Mouse (Mus musculus): ENCODE data around the gene Lrrc26. TPM values are rescaled to one million over a fixed set of nuclear protein-coding genes. Genes with fewer than 3 reads are reported as not detected.

Lrrc26 gene
- polyA plus RNA-seq (2012; ENCODE audit: low replicate concordance), result not detected in 2 replicates

GRCm38 (mm10) chr2:25289651-25290050 lies at the start of gene Lrrc26:
TSS of gene Lrrc26 (plus strand) at chr2:25289915.

DNA sequence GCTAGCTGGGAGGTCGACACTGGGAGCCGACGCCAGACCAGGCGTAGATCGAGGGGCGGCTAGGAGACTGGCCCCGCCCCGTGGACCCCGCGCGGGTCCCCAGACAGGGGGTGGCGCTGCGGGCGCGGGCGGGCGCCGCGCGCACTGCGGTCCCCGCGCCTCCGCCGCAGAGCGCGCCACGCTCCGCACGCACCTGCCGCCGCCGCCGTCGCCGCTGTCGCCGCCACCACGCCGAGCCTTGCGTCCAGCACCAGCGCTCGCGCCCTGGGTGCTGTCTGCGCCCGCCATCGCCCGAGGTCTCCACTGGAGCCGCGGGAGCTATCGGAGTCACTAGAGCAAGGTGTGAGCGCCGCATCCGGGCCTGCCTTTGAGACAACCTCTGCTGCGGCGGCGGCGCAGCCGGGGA lies 47.6 kb upstream of the Lrrc26 start, which contains the start of the genes Rnf208 and Cysrt1:
Gene Rnf208 (plus strand): TSS at position 155 of the 406 bp plus-strand sequence.
Gene Cysrt1 (minus strand): TSS at position 352 of the 406 bp plus-strand sequence.

GRCm38 (mm10) chr2:25246183-25247072 lies 43.3 kb upstream of the Lrrc26 start, which contains the start of gene AL732309.1:
TSS of gene AL732309.1 (minus strand) at chr2:25246863.

DNA sequence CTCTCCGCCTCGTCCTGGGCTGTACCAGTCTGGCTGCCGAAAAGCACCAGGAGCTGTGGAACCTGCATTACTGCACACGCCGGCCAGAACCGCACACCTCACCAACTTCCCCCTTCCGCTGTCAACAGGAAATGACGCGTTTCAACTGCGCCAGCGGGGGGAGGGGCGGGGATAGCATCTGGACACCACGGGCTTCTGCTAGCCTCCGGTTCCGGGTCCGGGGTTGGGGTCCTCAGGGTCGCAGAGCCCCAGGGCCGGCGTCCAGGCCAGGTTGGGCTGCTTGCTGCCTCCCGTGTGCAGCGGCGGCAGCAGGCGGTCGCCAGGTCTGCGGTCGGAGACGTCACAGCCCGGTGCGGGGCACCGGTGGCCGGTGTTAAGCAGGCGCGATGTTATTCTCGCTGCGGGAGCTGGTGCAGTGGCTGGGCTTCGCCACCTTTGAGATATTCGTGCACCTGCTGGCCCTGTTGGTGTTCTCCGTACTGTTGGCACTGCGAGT lies 34.4 kb upstream of the Lrrc26 start, which contains the start of gene Tmem203:
Gene Tmem203 (plus strand): TSS at position 156 of the 496 bp plus-strand sequence.

GRCm38 (mm10) chr2:25262291-25262767 lies 27.4 kb upstream of the Lrrc26 start, which contains the start of gene Tprn:
TSS of gene Tprn (plus strand) at chr2:25262618.

DNA sequence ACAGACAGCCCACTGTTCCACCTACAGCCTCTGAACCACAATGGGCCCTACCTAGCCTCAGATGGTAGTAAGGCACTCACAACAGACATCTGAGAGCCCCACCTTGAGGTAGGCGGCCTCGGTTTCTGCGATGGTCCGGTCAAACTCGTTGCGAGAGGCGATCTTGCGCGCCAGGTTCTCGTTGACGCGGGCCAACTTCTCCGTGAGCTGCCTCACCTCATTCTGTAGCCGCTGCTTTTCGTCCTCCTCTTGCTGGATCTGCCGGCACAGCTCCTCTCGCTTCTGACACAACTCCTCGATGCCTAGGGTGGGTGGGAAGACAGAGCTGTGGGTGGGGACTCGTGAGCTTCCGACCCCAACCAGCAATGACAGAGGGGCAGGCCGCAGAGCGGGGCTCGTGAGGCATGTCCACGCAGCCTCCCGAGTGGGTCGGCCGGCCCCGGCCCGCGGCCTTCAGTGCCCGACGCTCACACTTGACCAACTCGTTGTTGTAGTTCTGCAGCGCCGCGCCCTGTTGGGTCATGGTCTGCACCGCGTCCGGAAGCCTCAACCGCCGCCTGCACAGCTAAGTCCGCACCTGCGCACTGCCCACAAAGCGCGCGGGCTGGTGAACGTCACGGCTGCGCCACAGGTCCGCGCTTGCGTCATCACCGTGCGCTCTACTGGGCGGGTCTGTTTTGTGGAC lies 17.7 kb upstream of the Lrrc26 start, which contains the start of the genes Ssna1 and Anapc2:
Gene Ssna1 (minus strand): TSS at position 612 of the 685 bp plus-strand sequence.
Gene Anapc2 (plus strand): TSS at position 652 of the 685 bp plus-strand sequence.

GRCm38 (mm10) chr2:25287927-25288649 lies 1.6 kb upstream of the Lrrc26 start, which contains the start of gene Tmem210:
TSS of gene Tmem210 (plus strand) at chr2:25288145.

DNA sequence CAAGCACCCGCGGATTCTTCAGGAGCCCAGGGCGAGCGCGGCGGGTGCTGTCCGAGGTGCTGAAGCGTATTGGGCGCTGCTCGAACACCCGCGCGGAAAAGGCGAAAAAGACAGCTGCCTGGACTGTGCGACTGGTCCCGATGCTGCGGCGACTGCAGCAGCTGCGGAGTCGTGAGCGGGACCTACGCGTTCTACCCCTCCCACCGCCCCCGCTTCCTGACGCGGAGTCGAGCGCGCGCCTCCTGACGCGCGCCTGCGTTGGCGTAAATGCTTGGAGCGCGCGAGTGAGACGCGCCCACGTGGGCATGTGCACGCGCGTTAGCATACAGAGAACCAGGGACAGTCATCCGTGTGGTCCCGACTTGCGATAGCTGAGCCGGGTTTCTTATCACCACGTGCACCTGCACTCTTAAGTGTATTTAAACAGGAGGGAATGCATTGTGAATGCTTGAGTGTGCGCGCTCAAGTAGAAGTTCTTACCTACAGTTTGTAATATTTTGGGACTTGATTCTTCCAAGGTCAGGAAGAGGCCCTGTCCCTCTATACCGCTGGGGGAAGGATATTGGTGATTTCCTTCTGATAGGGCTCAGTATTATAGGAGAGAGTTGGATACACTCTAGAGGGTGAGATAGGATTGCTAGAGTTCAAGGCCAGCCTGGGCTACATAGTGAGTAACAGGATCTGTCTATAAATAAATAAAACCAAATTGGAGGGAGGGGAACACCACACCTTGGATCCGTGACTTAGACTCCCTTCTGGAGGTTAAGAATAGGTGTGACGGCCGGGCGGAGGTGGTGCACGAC lies 29.5 kb downstream of the Lrrc26 start, which contains the start of gene Grin1:
Gene Grin1 (minus strand): TSS at position 217 of the 803 bp plus-strand sequence.

GRCm38 (mm10) chr2:25332286-25333160 lies 42.8 kb downstream of the Lrrc26 start, which contains the start of gene Man1b1:
TSS of gene Man1b1 (plus strand) at chr2:25332338.

Other genes starting within 250 kb of the Lrrc26 start
- 61.2 and 74.4 TPM in 2 replicates for gene Nsmf, start 235.6 kb upstream of the Lrrc26 start, polyA plus RNA-seq (2012; ENCODE audit: low replicate concordance)
- gene Entpd8, start 209.6 kb upstream of the Lrrc26 start, polyA plus RNA-seq (2012; ENCODE audit: low replicate concordance), result not detected in 2 replicates
- not detected in 2 replicates for gene Noxa1, start 194.8 kb upstream of the Lrrc26 start, polyA plus RNA-seq (2012; ENCODE audit: low replicate concordance)
- 24.8 and 34.7 TPM in 2 replicates for gene Nrarp, start 109.2 kb upstream of the Lrrc26 start, polyA plus RNA-seq (2012; ENCODE audit: low replicate concordance)
- 13.1 and 16.5 TPM in 2 replicates for gene Tor4a, start 93.0 kb upstream of the Lrrc26 start, polyA plus RNA-seq (2012; ENCODE audit: low replicate concordance)
- 15.0 and 19.0 TPM in 2 replicates for gene Nelfb, start 78.4 kb upstream of the Lrrc26 start, polyA plus RNA-seq (2012; ENCODE audit: low replicate concordance)
- 0.22 TPM in 1 of 2 replicates, not detected in the other for gene Stpg3, start 75.3 kb upstream of the Lrrc26 start, polyA plus RNA-seq (2012; ENCODE audit: low replicate concordance)
- 0.16 TPM in 1 of 2 replicates, not detected in the other for gene Fam166a, start 71.2 kb upstream of the Lrrc26 start, polyA plus RNA-seq (2012; ENCODE audit: low replicate concordance)
- 147 and 477 TPM in 2 replicates for gene Tubb4b, start 65.2 kb upstream of the Lrrc26 start, polyA plus RNA-seq (2012; ENCODE audit: low replicate concordance)
- not detected in 2 replicates for gene Slc34a3, start 55.6 kb upstream of the Lrrc26 start, polyA plus RNA-seq (2012; ENCODE audit: low replicate concordance)
- 0.10 TPM in 1 of 2 replicates, not detected in the other for gene Rnf224, start 53.1 kb upstream of the Lrrc26 start, polyA plus RNA-seq (2012; ENCODE audit: low replicate concordance)
- 5.6 and 9.1 TPM in 2 replicates for gene Rnf208, start 47.7 kb upstream of the Lrrc26 start, polyA plus RNA-seq (2012; ENCODE audit: low replicate concordance)
- not detected in 2 replicates for gene Cysrt1, start 47.5 kb upstream of the Lrrc26 start, polyA plus RNA-seq (2012; ENCODE audit: low replicate concordance)
- 3.1 and 3.2 TPM in 2 replicates for gene AL732309.1, start 43.1 kb upstream of the Lrrc26 start, polyA plus RNA-seq (2012; ENCODE audit: low replicate concordance)
- gene Tmem203, start 34.5 kb upstream of the Lrrc26 start, polyA plus RNA-seq (2012; ENCODE audit: low replicate concordance), result 6.8 and 7.2 TPM in 2 replicates
- gene Tprn, start 27.3 kb upstream of the Lrrc26 start, polyA plus RNA-seq (2012; ENCODE audit: low replicate concordance), result 57.8 and 59.6 TPM in 2 replicates
- 111 and 119 TPM in 2 replicates for gene Ssna1, start 17.5 kb upstream of the Lrrc26 start, polyA plus RNA-seq (2012; ENCODE audit: low replicate concordance)
- 11.4 and 18.3 TPM in 2 replicates for gene Anapc2, start 17.4 kb upstream of the Lrrc26 start, polyA plus RNA-seq (2012; ENCODE audit: low replicate concordance)
- not detected in 2 replicates for gene Tmem210, start 1.8 kb upstream of the Lrrc26 start, polyA plus RNA-seq (2012; ENCODE audit: low replicate concordance)
- gene Grin1, start 29.3 kb downstream of the Lrrc26 start, polyA plus RNA-seq (2012; ENCODE audit: low replicate concordance), result 0.09 and 0.26 TPM in 2 replicates
- 27.7 and 53.0 TPM in 2 replicates for gene Man1b1, start 42.4 kb downstream of the Lrrc26 start, polyA plus RNA-seq (2012; ENCODE audit: low replicate concordance)
- 4.2 and 10.5 TPM in 2 replicates for gene Dpp7, start 66.4 kb downstream of the Lrrc26 start, polyA plus RNA-seq (2012; ENCODE audit: low replicate concordance)
- 5.6 and 9.7 TPM in 2 replicates for gene Uap1l1, start 75.8 kb downstream of the Lrrc26 start, polyA plus RNA-seq (2012; ENCODE audit: low replicate concordance)
- gene Sapcd2, start 82.4 kb downstream of the Lrrc26 start, polyA plus RNA-seq (2012; ENCODE audit: low replicate concordance), result 82.8 and 125 TPM in 2 replicates
- gene Entpd2, start 106.0 kb downstream of the Lrrc26 start, polyA plus RNA-seq (2012; ENCODE audit: low replicate concordance), result 0.67 TPM in 1 of 2 replicates, not detected in the other
- 8.1 and 13.5 TPM in 2 replicates for gene Npdc1, start 109.4 kb downstream of the Lrrc26 start, polyA plus RNA-seq (2012; ENCODE audit: low replicate concordance)
- gene Fut7, start 133.4 kb downstream of the Lrrc26 start, polyA plus RNA-seq (2012; ENCODE audit: low replicate concordance), result 2.3 TPM in 1 of 2 replicates, not detected in the other
- 8.3 and 12.8 TPM in 2 replicates for gene Abca2, start 138.8 kb downstream of the Lrrc26 start, polyA plus RNA-seq (2012; ENCODE audit: low replicate concordance)
- gene Clic3, start 166.9 kb downstream of the Lrrc26 start, polyA plus RNA-seq (2012; ENCODE audit: low replicate concordance), result not detected in 2 replicates
- gene Paxx, start 171.2 kb downstream of the Lrrc26 start, polyA plus RNA-seq (2012; ENCODE audit: low replicate concordance), result 30.3 and 31.6 TPM in 2 replicates
- not detected in 2 replicates for gene Ptgds, start 180.1 kb downstream of the Lrrc26 start, polyA plus RNA-seq (2012; ENCODE audit: low replicate concordance)
- gene Lcn12, start 204.0 kb downstream of the Lrrc26 start, polyA plus RNA-seq (2012; ENCODE audit: low replicate concordance), result not detected in 2 replicates
- gene Fbxw5, start 210.8 kb downstream of the Lrrc26 start, polyA plus RNA-seq (2012; ENCODE audit: low replicate concordance), result 15.5 and 54.4 TPM in 2 replicates
- gene C8g, start 211.8 kb downstream of the Lrrc26 start, polyA plus RNA-seq (2012; ENCODE audit: low replicate concordance), result not detected in 2 replicates